Mouse (Mus musculus): ENCODE results near the gene Pank2.

- TF ChIP-seq POLR2A (IDR thresholded peaks at IDR 0.05; ENCODE audit: borderline replicate concordance, extremely low read depth, insufficient read depth, insufficient read length, poor library complexity, severe bottlenecking) (no peak), CTCF (IDR thresholded peaks at IDR 0.05; ENCODE audit: borderline replicate concordance, extremely low read depth, insufficient read depth, insufficient read length) (no peak)
Measured at GRCm38 (mm10) chr2:131328981-131329380, 66.7 kb downstream of the Pank2 start.

All from brain, embryonic 14.5 days (tissue).